Mouse (Mus musculus) forebrain, embryonic 11.5 days (tissue): ENCODE measurements around the gene Hist1h2ai. TPM values are rescaled to one million over a fixed set of nuclear protein-coding genes. Genes with fewer than 3 reads are reported as not detected.
"Not testable (repeated sequence)": the region's sequence is repeated elsewhere in the genome, so short reads cannot be mapped to it uniquely, and the experiment has no call there.

ENCODE experiments used
- ATAC-seq: fragments of 200-750 bp; cut with Nextera tagmentation; replicated peaks from 2 replicates; pipeline ENCODE4 v1.8.0; 2017; ENCODE audit warnings: moderate TSS enrichment; ENCODE audit not compliant: low FRiP score
- DNase-seq: peaks from one replicate; pipeline ENCODE4 v3.0.0-alpha.2; 2017; ENCODE audit warnings: low spot score
- H3K27ac ChIP-seq: fragments of 300-500 bp; sonication (generic); 2 replicates; pipeline ENCODE4 v1.5.1; 2014; ENCODE audit warnings: low read depth, low read length
- H3K27me3 ChIP-seq: fragments of 300-500 bp; sonication (generic); 2 replicates; pipeline ENCODE4 v1.6.1; 2014; ENCODE audit warnings: mild to moderate bottlenecking, low read length, mixed read lengths; ENCODE audit not compliant: control insufficient read depth, insufficient read depth
- H3K36me3 ChIP-seq: fragments of 300-500 bp; sonication (generic); 2 replicates; pipeline ENCODE4 v1.6.1; 2014; ENCODE audit warnings: mild to moderate bottlenecking, low read length, moderate library complexity, mixed read lengths; ENCODE audit not compliant: control insufficient read depth, insufficient read depth
- H3K4me1 ChIP-seq: fragments of 300-500 bp; sonication (generic); replicated peaks from 2 replicates; pipeline ENCODE4 v1.6.1; 2014; ENCODE audit warnings: low read length, mixed read lengths; ENCODE audit not compliant: control insufficient read depth, insufficient read depth
- H3K4me2 ChIP-seq: fragments of 300-500 bp; sonication (generic); 2 replicates; pipeline ENCODE4 v1.6.1; 2014; ENCODE audit warnings: low read depth, mild to moderate bottlenecking, low read length, moderate library complexity, mixed read lengths; ENCODE audit not compliant: severe bottlenecking
- H3K4me3 ChIP-seq: fragments of 300-500 bp; sonication (generic); 2 replicates; pipeline ENCODE4 v1.5.1; 2014; ENCODE audit warnings: low read depth, low read length
- H3K9ac ChIP-seq: fragments of 300-500 bp; sonication (generic); 2 replicates; pipeline ENCODE4 v1.6.1; 2014; ENCODE audit warnings: low read length
- H3K9me3 ChIP-seq: fragments of 300-500 bp; sonication (generic); 2 replicates; pipeline ENCODE4 v1.6.1; 2016; ENCODE audit warnings: low read length, mixed read lengths; ENCODE audit not compliant: control insufficient read depth
- WGBS: fragments of 180-500 bp; shearing (Covaris S2); extraction: QIAGEN DNeasy Blood & Tissue Kit; methylation state at CpG from one replicate; pipeline ENCODE4 v1.1.7; 2014; 5-methylcytosine and 5-hydroxymethylcytosine counted together
- polyA plus RNA-seq: library from polyadenylated mRNA; unstranded; fragments of >200 nt; fragmentation: Nextera tagmentation; extraction: Ambion mirVana; gene quantifications from 2 replicates; pipeline ENCODE4 v1.2.1, GENCODE M21; 2014

Hist1h2ai gene
- polyA plus RNA-seq, 1 experiment from 2014 or later: 25.3 TPM

- no peaks in the 10 kb centered on the region; the same call in 1 of the 2 replicates for H3K36me3 ChIP-seq
- peak overlapping the region; percentile 55 for H3K4me3 ChIP-seq
- H3K9ac ChIP-seq: peak overlapping the region; percentile 68
- no peaks in the 10 kb centered on the region for H3K9me3 ChIP-seq
- no peaks in the 10 kb centered on the region for H3K27me3 ChIP-seq
- peak overlapping the region; percentile 88 for H3K4me2 ChIP-seq
- H3K4me1 ChIP-seq: peaks cover 3% of the 10 kb centered on the region; the same call in 1 of the 2 replicates
- H3K27ac ChIP-seq: peak overlapping the region; percentile 97
- WGBS: 6% methylated on average over 5 of the region's 5 CpGs
- ATAC-seq: peak; percentile 13; the same call in 1 of the 2 replicates
- peak; percentile 69 for DNase-seq
Measured at GRCm38 (mm10) chr13:21749387-21750158, 33.4 kb downstream of the Hist1h2ai start.

GRCm38 (mm10) chr13:21750159-21751017 lies 34.2 kb downstream of the Hist1h2ai start, which contains the start of gene Hist1h4k:
Hist1h4k (minus strand) TSS chr13:21750505.
- not testable (repeated sequence) for H3K4me1 ChIP-seq, H3K36me3 ChIP-seq, H3K27me3 ChIP-seq, H3K9me3 ChIP-seq
- under 1% methylated on average over 42 of the region's 56 CpGs for WGBS
- ATAC-seq (peak; percentile 82), DNase-seq (peak; percentile 97)
- H3K27ac ChIP-seq: peak within 1 kb of the TSS; percentile 97
- H3K4me3 ChIP-seq: peak within 1 kb of the TSS; percentile 55
- H3K9ac ChIP-seq: peak within 1 kb of the TSS; percentile 68
- peak within 1 kb of the TSS; percentile 88 for H3K4me2 ChIP-seq

GRCm38 (mm10) chr13:21751417-21751816 lies 35.2 kb downstream of the Hist1h2ai start:
- Histone ChIP-seq H3K27ac (peak overlapping the region; percentile 93), H3K36me3 (no peaks in the 10 kb centered on the region), H3K4me2 (no peak overlapping the region), H3K4me3 (no peak overlapping the region), H3K27me3 (no peaks in the 10 kb centered on the region), H3K4me1 (peaks cover 3% of the 10 kb centered on the region; the same call in 1 of the 2 replicates), H3K9me3 (no peaks in the 10 kb centered on the region), H3K9ac (no peak overlapping the region)
- DNase-seq: no peak
- no peak for ATAC-seq

- Histone ChIP-seq H3K9ac (no peak overlapping the region; the same call in 1 of the 2 replicates), H3K27me3 (no peaks in the 10 kb centered on the region), H3K4me3 (no peak overlapping the region), H3K4me2 (no peak overlapping the region), H3K27ac (peak overlapping the region; percentile 93), H3K9me3 (no peaks in the 10 kb centered on the region), H3K36me3 (no peaks in the 10 kb centered on the region), H3K4me1 (peaks cover 3% of the 10 kb centered on the region; the same call in 1 of the 2 replicates)
- ATAC-seq (no peak), DNase-seq (no peak)
- WGBS: 76% methylated on average over 3 of the region's 3 CpGs
Measured at GRCm38 (mm10) chr13:21751827-21752226, 35.6 kb downstream of the Hist1h2ai start.

- DNase-seq (peak; percentile 61), ATAC-seq (no peak)
- H3K27ac ChIP-seq: peak overlapping the region; percentile 93
- no peaks in the 10 kb centered on the region for H3K9me3 ChIP-seq
- peak overlapping the region; percentile 21; the same call in 1 of the 2 replicates for H3K9ac ChIP-seq
- H3K36me3 ChIP-seq: no peaks in the 10 kb centered on the region
- peak overlapping the region; percentile 65; the same call in 1 of the 2 replicates for H3K4me2 ChIP-seq
- H3K4me1 ChIP-seq: peaks cover 3% of the 10 kb centered on the region; the same call in 1 of the 2 replicates
- WGBS: 45% methylated on average over 3 of the region's 3 CpGs
- H3K4me3 ChIP-seq: peak overlapping the region; percentile 37; the same call in 1 of the 2 replicates
- no peaks in the 10 kb centered on the region for H3K27me3 ChIP-seq
Measured at GRCm38 (mm10) chr13:21752356-21752755, 36.1 kb downstream of the Hist1h2ai start.

- Histone ChIP-seq H3K4me1 (peaks cover 3% of the 10 kb centered on the region; the same call in 1 of the 2 replicates), H3K36me3 (no peaks in the 10 kb centered on the region), H3K4me3 (peak overlapping the region; percentile 37), H3K27ac (peak overlapping the region; percentile 93), H3K4me2 (peak overlapping the region; percentile 65), H3K27me3 (no peaks in the 10 kb centered on the region), H3K9ac (peak overlapping the region; percentile 67), H3K9me3 (no peaks in the 10 kb centered on the region)
- DNase-seq (no peak), ATAC-seq (no peak)
- WGBS: 3% methylated on average over 10 of the region's 10 CpGs
Measured at GRCm38 (mm10) chr13:21753051-21753523, 36.9 kb downstream of the Hist1h2ai start.

- H3K36me3 ChIP-seq, H3K27me3 ChIP-seq, H3K9me3 ChIP-seq, H3K4me1 ChIP-seq: not testable (repeated sequence)
- Histone ChIP-seq H3K9ac (peak within 1 kb of the TSS; percentile 67), H3K4me3 (peak within 1 kb of the TSS; percentile 41), H3K4me2 (peak within 1 kb of the TSS; percentile 65), H3K27ac (peak within 1 kb of the TSS; percentile 93)
- peak; percentile 93 for ATAC-seq
- WGBS: under 1% methylated on average over 30 of the region's 50 CpGs
- DNase-seq: peak; percentile 82
Measured at GRCm38 (mm10) chr13:21753524-21754285, 37.5 kb downstream of the Hist1h2ai start, which contains the start of the genes Hist1h2ak and Hist1h2bn. Hist1h2ak (minus strand) TSS chr13:21753827. Hist1h2bn (plus strand) TSS chr13:21754123.
